Mouse (Mus musculus) T-helper 2 cell (primary cell): ENCODE data around the gene Plekhh1.
"Not testable (repeated sequence)": the region's sequence is repeated elsewhere in the genome, so short reads cannot be mapped to it uniquely, and the experiment has no call there.

Source experiments
- in situ Hi-C: fragments of 300-600 bp; cut with MboI, MseI; formaldehyde crosslinking; loops from one replicate; pipeline ENCODE4 v1.15.1; 2025; ENCODE audit warnings: high pct_unique_total_duplicates

Plekhh1 gene

GRCm38 (mm10) chr12:79027526-79027925, 1.4 kb upstream of the Plekhh1 start:
- in situ Hi-C loops, result not testable (repeated sequence)

DNA sequence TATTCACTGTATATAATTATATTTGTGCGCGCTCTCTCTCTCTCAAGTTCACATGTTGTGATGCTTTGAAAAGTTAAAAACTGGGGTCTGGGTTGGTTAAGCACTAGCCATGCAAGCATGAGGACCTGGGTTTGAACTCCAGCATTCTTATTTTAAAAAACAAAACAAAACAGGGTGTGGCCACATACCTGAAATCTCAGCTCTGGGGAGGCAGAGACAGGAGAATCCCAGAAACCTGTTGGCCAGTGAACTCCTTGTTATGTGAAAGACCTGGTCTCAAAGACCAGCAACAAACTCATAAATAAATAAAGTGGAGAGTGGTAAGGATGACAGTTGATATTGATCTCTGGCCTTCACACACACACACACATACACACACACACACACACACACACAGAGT, 5.4 kb downstream of the Plekhh1 start:
- in situ Hi-C loops, result loop anchor here (5.0 kb wide), 2 partner anchors 53 to 102 kb away; partner anchors contain the start of gene Pigh

- in situ Hi-C loops, result no loop called here
Observed at GRCm38 (mm10) chr12:79035349-79035748, 6.4 kb downstream of the Plekhh1 start.

DNA sequence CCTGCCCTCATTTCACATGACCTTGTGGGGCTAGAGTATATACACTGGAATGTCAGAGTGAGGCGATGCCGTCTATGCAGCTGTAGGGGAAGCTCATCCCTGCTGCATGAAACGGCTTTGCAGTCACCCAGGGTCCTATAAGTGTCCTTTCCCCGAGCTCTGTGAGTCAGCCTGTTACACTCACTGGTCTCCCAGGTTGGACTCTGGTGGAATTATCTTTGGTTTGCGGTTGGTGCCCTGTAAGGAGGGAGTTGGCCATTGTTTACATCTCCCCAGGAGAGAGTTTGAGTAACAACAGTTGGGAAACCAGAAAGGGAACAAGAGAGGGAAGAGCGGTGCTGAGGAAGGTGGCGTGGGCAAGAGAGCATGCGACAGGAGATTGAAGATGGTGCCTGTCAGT, 10.7 kb downstream of the Plekhh1 start:
- in situ Hi-C loops, result no loop called here

GRCm38 (mm10) chr12:79040201-79040827, 11.4 kb downstream of the Plekhh1 start:
- in situ Hi-C loops, result no loop called here

- in situ Hi-C loops, result no loop called here
Observed at GRCm38 (mm10) chr12:79041436-79041835, 12.5 kb downstream of the Plekhh1 start.

DNA sequence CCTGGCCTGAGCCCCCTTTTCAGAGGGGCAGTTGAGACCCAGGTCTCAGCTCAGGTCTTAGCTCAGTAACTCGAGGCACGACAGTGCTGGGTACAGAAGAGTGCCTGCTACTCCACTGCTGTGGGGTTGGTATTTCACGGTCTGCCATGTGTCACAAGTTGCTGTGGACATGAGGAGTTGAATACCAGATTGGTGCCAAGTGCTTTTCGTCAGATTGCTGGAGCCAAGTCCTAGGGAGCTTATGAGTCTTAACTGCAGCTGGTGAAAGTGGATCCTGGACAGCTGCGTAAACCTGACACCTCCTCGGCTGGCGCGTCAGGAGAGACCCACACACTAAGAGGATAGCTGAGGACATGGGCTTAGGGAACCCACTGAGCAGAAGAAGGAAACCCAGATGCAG, 15.7 kb downstream of the Plekhh1 start:
- in situ Hi-C loops, result no loop called here

DNA sequence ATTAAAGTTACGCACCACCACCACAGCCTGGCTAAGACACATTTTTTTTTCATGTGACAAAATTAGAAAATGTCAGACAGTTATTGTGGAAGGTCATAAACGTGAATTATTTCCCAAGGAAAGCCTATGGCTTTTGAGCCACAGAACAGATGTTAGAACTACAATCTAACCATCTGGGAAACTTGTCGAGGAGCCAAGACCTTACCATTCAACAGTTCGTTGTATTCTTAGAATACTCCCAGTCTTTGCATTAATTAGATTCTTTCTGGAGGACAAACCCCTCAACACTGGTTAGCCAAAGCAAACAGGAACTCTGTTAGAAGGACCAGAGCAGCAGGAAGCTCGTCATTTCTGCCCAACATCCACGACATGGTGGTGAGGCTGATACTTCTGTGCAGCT, 17.2 kb downstream of the Plekhh1 start:
- in situ Hi-C loops, result no loop called here

GRCm38 (mm10) chr12:79047203-79047602, 18.2 kb downstream of the Plekhh1 start:
- in situ Hi-C loops, result no loop called here

DNA sequence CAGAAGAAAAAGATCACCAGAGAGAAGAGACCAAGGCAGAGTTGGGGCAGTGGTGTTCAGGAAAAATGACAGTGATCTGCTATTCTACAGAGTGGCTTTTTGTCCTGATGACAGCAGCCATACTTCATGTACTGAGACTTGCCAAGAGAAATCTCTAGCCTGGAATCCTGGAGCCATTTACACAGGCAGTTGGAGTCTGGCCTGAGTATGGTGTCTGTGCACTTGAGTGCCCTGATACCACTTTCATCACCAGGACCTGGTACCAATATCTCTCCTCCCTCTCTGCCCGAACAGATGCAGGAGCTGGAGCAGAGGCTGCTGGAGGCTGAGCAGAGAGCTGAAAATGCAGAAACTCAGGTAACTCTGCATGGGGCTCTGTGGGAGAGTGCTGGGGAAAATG, 19.9 kb downstream of the Plekhh1 start:
- in situ Hi-C loops, result no loop called here

- in situ Hi-C loops, result no loop called here
Observed at GRCm38 (mm10) chr12:79049807-79050206, 20.8 kb downstream of the Plekhh1 start.

- in situ Hi-C loops, result no loop called here
Observed at GRCm38 (mm10) chr12:79050545-79051212, 21.7 kb downstream of the Plekhh1 start.

GRCm38 (mm10) chr12:79052073-79052472, 23.1 kb downstream of the Plekhh1 start:
- in situ Hi-C loops, result no loop called here

DNA sequence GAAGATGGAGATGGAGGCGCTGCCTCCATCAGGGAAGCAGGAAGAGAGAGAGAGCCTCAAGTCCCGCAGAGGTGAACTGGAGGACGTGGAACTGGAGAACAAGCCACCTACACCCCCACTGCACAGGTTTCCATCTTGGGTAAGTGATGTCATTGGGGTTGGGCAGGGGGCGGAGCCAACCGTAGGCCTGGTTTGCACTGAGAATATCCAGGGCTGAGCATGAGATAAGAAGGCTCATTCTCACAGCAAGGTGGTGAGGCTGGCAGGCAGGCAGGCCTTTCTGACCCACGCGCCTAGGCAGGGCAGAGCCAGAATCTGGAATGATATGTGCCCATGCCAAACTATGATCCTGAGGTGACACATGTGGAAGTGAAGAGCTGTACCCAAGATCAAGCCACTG, 26.3 kb downstream of the Plekhh1 start:
- in situ Hi-C loops, result no loop called here

DNA sequence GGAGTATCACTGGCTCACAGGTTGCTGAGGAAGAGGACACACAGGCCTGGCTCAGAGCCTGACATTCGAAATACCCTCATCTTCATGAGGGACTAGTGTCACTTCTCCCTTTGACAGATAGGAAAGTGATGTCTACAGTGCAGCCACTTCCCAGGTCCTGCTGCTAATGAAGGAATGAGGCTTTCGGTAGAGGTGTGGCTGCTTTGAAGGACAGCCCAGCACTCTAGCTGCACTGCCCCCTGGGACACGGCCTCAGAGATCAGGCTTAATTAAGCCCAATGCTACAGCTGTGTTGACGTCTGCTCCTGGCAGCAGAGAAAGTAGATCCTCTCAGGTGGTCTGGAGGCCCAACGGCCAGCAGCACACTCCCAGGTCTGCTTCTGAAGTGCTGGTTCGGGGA, 30.6 kb downstream of the Plekhh1 start:
- in situ Hi-C loops, result no loop called here

DNA sequence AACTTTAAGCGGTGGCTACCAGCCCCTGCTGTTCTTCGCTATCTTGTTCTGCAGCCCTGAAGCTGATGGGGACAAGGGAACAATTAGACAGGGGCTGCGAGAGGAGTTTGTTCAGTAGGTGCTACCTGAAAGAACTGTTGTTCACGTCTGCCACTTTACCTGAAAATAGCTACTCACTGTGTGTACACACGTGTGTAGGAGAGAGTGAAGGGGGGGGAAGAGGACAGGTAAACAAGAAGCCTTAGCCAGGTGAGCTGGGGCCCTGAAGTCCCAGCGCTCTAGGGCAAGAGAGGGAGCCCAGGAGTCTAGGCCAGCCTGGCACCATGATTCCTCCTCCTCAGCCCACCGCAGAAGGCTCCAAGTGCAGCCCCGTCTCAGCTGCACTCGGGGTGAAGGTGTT, 31.2 kb downstream of the Plekhh1 start:
- in situ Hi-C loops, result loop anchor here (10.0 kb wide), 1 partner anchor 1515 kb away; no protein-coding TSS in a partner anchor

DNA sequence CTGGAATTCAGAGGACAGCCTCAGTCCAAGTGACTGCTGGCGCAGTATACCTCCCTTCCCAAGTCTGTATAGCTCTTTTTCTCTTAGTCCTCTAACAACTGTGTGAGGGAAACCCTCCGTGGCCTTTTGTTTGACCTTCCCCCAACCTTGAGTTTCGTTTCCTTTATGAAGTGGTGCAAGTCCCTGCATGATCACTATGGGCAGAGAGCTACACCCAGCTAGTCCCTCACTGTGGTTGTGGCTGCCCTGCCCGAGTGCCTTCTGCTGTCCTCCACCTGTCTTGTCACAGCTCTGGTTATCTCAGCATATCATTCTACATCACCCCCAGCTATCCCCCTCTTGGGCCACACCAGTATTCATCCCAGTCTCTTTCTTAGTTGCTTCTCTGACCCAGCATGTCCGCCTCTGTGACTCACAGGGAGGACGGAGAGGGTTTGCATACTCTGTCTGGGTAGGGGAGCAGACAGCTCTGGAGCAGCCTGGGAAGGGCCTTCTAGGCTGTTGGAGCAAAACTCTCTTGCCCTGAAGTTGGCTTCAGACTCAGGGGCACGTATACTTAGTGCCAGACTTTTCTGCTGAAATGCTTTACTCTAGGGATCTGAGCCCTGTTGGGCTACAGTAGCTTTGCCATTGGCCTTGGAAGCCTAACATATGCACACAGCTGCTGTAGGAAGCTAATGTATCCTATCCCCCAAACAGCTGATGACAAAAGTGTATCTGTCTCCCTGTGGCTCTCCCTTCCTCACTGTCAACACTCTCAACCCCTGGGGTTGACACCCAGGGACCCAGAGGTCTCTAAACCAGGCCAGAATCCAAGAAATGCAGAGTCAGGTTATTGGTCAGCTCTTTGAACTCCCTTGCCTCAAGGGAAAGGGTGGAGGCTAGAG, 32.0 kb downstream of the Plekhh1 start:
- in situ Hi-C loops, result loop anchor here (10.0 kb wide), 1 partner anchor 1514 kb away; no protein-coding TSS in a partner anchor

DNA sequence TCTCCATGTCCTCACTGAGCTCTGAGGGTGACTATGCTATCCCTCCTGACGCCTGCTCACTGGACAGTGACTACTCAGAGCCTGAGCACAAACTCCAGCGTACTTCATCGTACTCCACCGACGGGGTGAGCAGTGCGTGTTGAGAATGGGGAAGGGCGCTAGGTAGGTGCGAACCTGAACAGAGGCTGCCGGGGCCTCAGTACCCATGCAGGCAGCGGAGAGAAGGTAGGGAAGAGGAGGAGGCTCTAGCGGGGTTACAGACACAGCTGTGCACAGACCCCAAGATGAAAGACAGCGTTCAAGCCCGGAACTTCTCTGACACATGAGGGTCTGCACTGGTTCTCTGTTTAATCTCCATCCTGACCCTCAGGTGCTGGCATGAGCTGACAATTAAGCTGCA, 35.5 kb downstream of the Plekhh1 start:
- in situ Hi-C loops, result loop anchor here (10.0 kb wide), 1 partner anchor 1510 kb away; no protein-coding TSS in a partner anchor

DNA sequence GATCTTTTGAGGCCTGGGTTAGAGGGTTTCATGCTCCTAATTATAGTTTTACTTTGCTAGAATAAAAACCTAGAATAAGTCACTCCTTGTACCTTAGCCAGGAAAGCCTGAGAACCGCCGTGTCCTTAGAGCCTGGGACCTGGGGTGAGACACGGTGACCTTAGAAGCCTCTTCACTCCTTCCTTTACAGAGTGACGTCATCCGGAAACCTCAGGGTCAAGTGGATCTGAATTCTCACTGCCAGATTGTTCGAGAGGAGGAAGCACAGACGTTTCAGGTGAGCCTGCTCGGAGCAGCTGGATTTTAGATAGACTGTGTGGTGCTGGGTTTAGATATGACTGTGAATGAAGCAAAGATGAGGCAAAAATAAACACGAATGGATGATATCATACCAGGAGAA, 37.5 kb downstream of the Plekhh1 start:
- in situ Hi-C loops, result loop anchor here (10.0 kb wide), 1 partner anchor 1508 kb away; no protein-coding TSS in a partner anchor

- in situ Hi-C loops, result loop anchor here (10.0 kb wide), 1 partner anchor 1507 kb away; no protein-coding TSS in a partner anchor
Observed at GRCm38 (mm10) chr12:79067526-79067925, 38.6 kb downstream of the Plekhh1 start.

GRCm38 (mm10) chr12:79068306-79068705, 39.3 kb downstream of the Plekhh1 start:
- in situ Hi-C loops, result loop anchor here (10.0 kb wide), 1 partner anchor 1506 kb away; no protein-coding TSS in a partner anchor

- in situ Hi-C loops, result loop anchor here (10.0 kb wide), 1 partner anchor 1506 kb away; no protein-coding TSS in a partner anchor
Observed at GRCm38 (mm10) chr12:79069187-79069608, 40.2 kb downstream of the Plekhh1 start.
